Mouse (Mus musculus) WW6 (cell line): ENCODE results near the gene Olfr938.

Experiments
- DNase-seq: peaks from one replicate; pipeline ENCODE4 v3.0.0-alpha.2; 2013; ENCODE audit warnings: low read depth, low spot score

Gene Olfr938

GRCm38 (mm10) chr9:39078787-39079186 lies at the start of gene Olfr938:
Gene Olfr938, minus strand, starts transcription at chr9:39078887.
- no peak for DNase-seq

GRCm38 (mm10) chr9:39127831-39128230 lies 49.1 kb upstream of the Olfr938 start, which contains the start of gene Olfr27:
Gene Olfr27, plus strand, starts transcription at chr9:39128131.
- no peak for DNase-seq

- no peak for DNase-seq
Measured at GRCm38 (mm10) chr9:39127326-39127725, 48.6 kb upstream of the Olfr938 start.

- no peak for DNase-seq
Measured at GRCm38 (mm10) chr9:39064851-39065250, 13.8 kb downstream of the Olfr938 start, which contains the start of gene Olfr937. Gene Olfr937, minus strand, starts transcription at chr9:39064951.
